Mouse (Mus musculus): ENCODE results near the gene Cald1. TPM values are rescaled to one million over a fixed set of nuclear protein-coding genes. Genes with fewer than 3 reads are reported as not detected.

The Cald1 gene
- polyA plus RNA-seq (2012; rRNA removed): 5.0 and 5.9 TPM in 2 replicates

- no peaks in the 10 kb centered on the region for H3K4me1 ChIP-seq (ENCODE audit: control insufficient read depth, insufficient read depth, low read length)
- no peak for TF ChIP-seq POLR2A (IDR thresholded peaks at IDR 0.05; ENCODE audit: control insufficient read depth, low read depth, low read length)
- H3K4me3 ChIP-seq (ENCODE audit: control insufficient read depth, low read depth, low read length): peak within 1 kb of the TSS; percentile 77
- peak within 1 kb of the TSS; percentile 56 for H3K27ac ChIP-seq (ENCODE audit: control insufficient read depth, insufficient read depth, low read depth, low read length)
- no peaks in the 10 kb centered on the region for H3K27me3 ChIP-seq (ENCODE audit: control insufficient read depth, insufficient read depth, low read length)
- H3K36me3 ChIP-seq (ENCODE audit: control insufficient read depth, insufficient read depth, low read length): no peaks in the 10 kb centered on the region
Measured at GRCm38 (mm10) chr6:34598121-34599065, at the start of gene Cald1. TSS of gene Cald1 (plus strand) at chr6:34598500.

- peaks cover 5% of the 10 kb centered on the region; the same call in 1 of the 2 replicates for H3K4me1 ChIP-seq (ENCODE audit: control insufficient read depth, insufficient read depth, low read length)
Measured at GRCm38 (mm10) chr6:34549017-34549416, 49.3 kb upstream of the Cald1 start.

DNA sequence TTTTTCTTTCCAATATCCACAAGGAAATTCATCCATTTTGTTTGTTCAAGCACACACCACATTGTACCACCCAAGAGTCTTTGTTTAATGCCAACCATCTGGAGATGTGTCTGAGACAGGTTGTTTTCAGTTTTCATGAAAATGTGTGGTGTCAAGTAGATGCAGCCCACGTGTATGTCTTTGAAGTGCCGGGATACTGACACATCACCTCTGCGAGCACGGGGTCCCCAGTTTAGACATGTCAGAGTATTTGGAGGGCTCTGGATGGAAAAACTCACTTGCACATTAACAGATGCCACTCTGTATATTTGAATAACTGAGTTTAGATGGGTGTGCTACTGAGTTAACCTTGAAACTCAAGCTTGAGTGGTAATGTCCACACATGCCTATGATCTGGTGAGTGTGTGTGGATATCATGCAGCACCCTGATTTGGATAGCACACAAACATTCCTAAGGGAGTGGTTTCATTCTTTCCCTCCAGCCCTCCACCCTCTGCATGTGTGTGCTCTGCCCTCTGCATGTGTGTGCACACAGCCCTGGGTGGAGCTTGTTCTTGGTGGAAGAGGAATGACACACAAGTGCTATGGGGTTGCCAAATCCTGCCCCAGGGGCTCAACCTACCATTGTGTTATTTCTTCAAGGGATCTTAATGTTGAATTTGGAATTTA is 45.7 kb upstream of the Cald1 start:
- no peaks in the 10 kb centered on the region for H3K27me3 ChIP-seq (ENCODE audit: control insufficient read depth, insufficient read depth, low read length)
- no peaks in the 10 kb centered on the region for H3K36me3 ChIP-seq (ENCODE audit: control insufficient read depth, insufficient read depth, low read length)
- TF ChIP-seq POLR2A (IDR thresholded peaks at IDR 0.05; ENCODE audit: control insufficient read depth, low read depth, low read length): no peak
- TF ChIP-seq CTCF (IDR thresholded peaks at IDR 0.05; ENCODE audit: control insufficient read depth, insufficient read depth, insufficient replicate concordance, low read depth, low read length): no peak
- 0 out of 2 replicates have a peak, but pooled peaks cover 3% of the 10 kb centered on the region for H3K4me1 ChIP-seq (ENCODE audit: control insufficient read depth, insufficient read depth, low read length)
- no peak overlapping the region for H3K4me3 ChIP-seq (ENCODE audit: control insufficient read depth, low read depth, low read length)
- no peak overlapping the region for H3K27ac ChIP-seq (ENCODE audit: control insufficient read depth, insufficient read depth, low read depth, low read length)

More at GRCm38 (mm10) chr6:34549017-34549416, 49.3 kb upstream of the Cald1 start:
- Histone ChIP-seq H3K27me3 (ENCODE audit: control insufficient read depth, insufficient read depth, low read length) (no peaks in the 10 kb centered on the region), H3K36me3 (ENCODE audit: control insufficient read depth, insufficient read depth, low read length) (no peaks in the 10 kb centered on the region), H3K4me3 (ENCODE audit: control insufficient read depth, low read depth, low read length) (no peak overlapping the region), H3K27ac (ENCODE audit: control insufficient read depth, insufficient read depth, low read depth, low read length) (no peak overlapping the region)
- no peak for TF ChIP-seq POLR2A (IDR thresholded peaks at IDR 0.05; ENCODE audit: control insufficient read depth, low read depth, low read length)
- TF ChIP-seq CTCF (IDR thresholded peaks at IDR 0.05; ENCODE audit: control insufficient read depth, insufficient read depth, insufficient replicate concordance, low read depth, low read length): peak; percentile 88

GRCm38 (mm10) chr6:34554291-34554997 is 43.9 kb upstream of the Cald1 start:
- no peak overlapping the region for H3K4me3 ChIP-seq (ENCODE audit: control insufficient read depth, low read depth, low read length)
- H3K4me1 ChIP-seq (ENCODE audit: control insufficient read depth, insufficient read depth, low read length): no peaks in the 10 kb centered on the region
- TF ChIP-seq POLR2A (IDR thresholded peaks at IDR 0.05; ENCODE audit: control insufficient read depth, low read depth, low read length): no peak
- TF ChIP-seq CTCF (IDR thresholded peaks at IDR 0.05; ENCODE audit: control insufficient read depth, insufficient read depth, insufficient replicate concordance, low read depth, low read length): no peak
- no peak overlapping the region for H3K27ac ChIP-seq (ENCODE audit: control insufficient read depth, insufficient read depth, low read depth, low read length)
- H3K36me3 ChIP-seq (ENCODE audit: control insufficient read depth, insufficient read depth, low read length): no peaks in the 10 kb centered on the region
- no peaks in the 10 kb centered on the region for H3K27me3 ChIP-seq (ENCODE audit: control insufficient read depth, insufficient read depth, low read length)

DNA sequence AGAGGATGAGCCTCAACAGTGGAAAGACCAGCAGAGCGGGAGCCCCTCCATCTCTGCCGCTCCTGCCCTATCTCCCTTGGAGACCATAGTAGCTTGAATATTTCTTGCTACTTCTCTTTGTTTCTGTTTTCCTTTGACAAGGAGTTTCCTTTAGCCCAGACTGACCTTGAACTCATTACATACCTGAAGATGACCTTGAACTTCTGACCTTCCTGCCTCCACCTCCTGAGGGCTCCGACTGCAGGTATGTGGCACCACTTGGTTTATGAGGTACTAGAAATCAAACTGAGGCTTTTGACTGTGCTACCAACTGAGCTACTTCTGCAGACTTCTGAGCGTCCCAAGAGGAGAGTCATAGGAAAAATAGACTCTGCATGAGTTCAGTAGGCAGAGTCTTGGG is 38.8 kb upstream of the Cald1 start:
- H3K4me1 ChIP-seq (ENCODE audit: control insufficient read depth, insufficient read depth, low read length): no peaks in the 10 kb centered on the region
- no peak overlapping the region for H3K4me3 ChIP-seq (ENCODE audit: control insufficient read depth, low read depth, low read length)
- no peaks in the 10 kb centered on the region for H3K27me3 ChIP-seq (ENCODE audit: control insufficient read depth, insufficient read depth, low read length)
- TF ChIP-seq POLR2A (IDR thresholded peaks at IDR 0.05; ENCODE audit: control insufficient read depth, low read depth, low read length) (no peak), CTCF (IDR thresholded peaks at IDR 0.05; ENCODE audit: control insufficient read depth, insufficient read depth, insufficient replicate concordance, low read depth, low read length) (no peak)
- peak overlapping the region; percentile 32; the same call in 1 of the 2 replicates for H3K27ac ChIP-seq (ENCODE audit: control insufficient read depth, insufficient read depth, low read depth, low read length)
- no peaks in the 10 kb centered on the region for H3K36me3 ChIP-seq (ENCODE audit: control insufficient read depth, insufficient read depth, low read length)

DNA sequence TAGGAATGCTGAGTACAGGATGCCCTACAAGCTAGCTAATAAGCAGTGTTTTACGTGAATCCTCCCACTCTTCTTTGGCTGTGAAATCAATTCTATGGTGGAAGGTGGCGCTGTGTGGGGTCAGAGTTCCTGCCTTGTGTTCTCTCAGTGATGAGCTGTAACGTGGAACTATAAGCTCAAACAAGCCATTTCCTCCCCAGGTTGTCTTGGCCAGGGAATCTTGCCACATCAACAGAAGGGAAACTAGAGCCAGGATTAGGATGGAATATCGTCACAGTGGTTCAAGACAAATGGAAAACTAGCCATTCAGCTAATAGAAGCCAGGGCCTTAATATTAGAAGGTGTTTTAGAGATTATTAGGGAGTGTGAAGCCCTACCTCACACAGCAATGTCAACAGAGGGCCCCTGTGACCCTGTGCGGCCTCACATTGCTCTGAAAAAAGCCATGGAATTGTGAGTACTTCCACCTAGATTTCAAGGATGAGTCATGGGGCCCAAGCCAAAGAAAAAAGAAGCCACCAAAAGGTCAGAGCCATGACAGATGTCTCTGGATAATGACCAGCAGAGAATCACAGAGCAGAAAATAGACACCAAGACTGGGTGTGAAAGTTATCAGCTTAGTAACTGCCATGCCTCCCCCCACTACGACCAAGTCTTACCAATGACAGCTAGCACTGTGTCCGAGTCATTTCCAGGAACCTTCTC is 33.0 kb upstream of the Cald1 start:
- TF ChIP-seq POLR2A (IDR thresholded peaks at IDR 0.05; ENCODE audit: control insufficient read depth, low read depth, low read length) (no peak), CTCF (IDR thresholded peaks at IDR 0.05; ENCODE audit: control insufficient read depth, insufficient read depth, insufficient replicate concordance, low read depth, low read length) (no peak)
- Histone ChIP-seq H3K4me3 (ENCODE audit: control insufficient read depth, low read depth, low read length) (no peak overlapping the region), H3K36me3 (ENCODE audit: control insufficient read depth, insufficient read depth, low read length) (no peaks in the 10 kb centered on the region), H3K27ac (ENCODE audit: control insufficient read depth, insufficient read depth, low read depth, low read length) (no peak overlapping the region), H3K4me1 (ENCODE audit: control insufficient read depth, insufficient read depth, low read length) (no peaks in the 10 kb centered on the region), H3K27me3 (ENCODE audit: control insufficient read depth, insufficient read depth, low read length) (no peaks in the 10 kb centered on the region)
